8 mouse cellular contexts compared by ENCODE assay signal in genomic region chr4:40144543-40144942, GRCm38 (mm10). TPM values are rescaled to one million over a fixed set of nuclear protein-coding genes. Genes with fewer than 3 reads are reported as not detected.
A peak's percentile ranks its signal among the peaks of the same experiment; 100 is the strongest.
DNase-seq lines count a peak whose midpoint lies in the region; ATAC-seq lines count a peak whose summit lies in the region.

No protein-coding gene starts in this region.

- no peaks in the 10 kb centered on the region for H3K9me3 ChIP-seq in erythroblast, embryonic 14.5 days (ENCODE audit: control insufficient read depth, low read length)
- H3K9me3 ChIP-seq in hindbrain, embryonic 14.5 days (ENCODE audit: control insufficient read depth, low read length), result no peaks in the 10 kb centered on the region
- H3K9me3 ChIP-seq in midbrain, embryonic 14.5 days (ENCODE audit: control insufficient read depth, low read length), result no peaks in the 10 kb centered on the region

- peak overlapping the region; percentile 85 for H3K4me3 ChIP-seq in erythroblast, embryonic 14.5 days (replicated peaks)
- H3K4me3 ChIP-seq in brown adipose tissue, adult 24 weeks (ENCODE audit: insufficient read depth, low read depth, low read length), result peak overlapping the region; percentile 83
- H3K4me3 ChIP-seq in hindbrain, embryonic 14.5 days (replicated peaks; ENCODE audit: low read length), result peak overlapping the region; percentile 72
- peak overlapping the region; percentile 85 for H3K4me3 ChIP-seq in midbrain, embryonic 14.5 days (replicated peaks; ENCODE audit: low read depth, low read length)

- no peak for DNase-seq in hindbrain, embryonic 14.5 days (ENCODE audit: low spot score)
- no peak for DNase-seq in midbrain, embryonic 14.5 days
- DNase-seq in layer of hippocampus, adult 18-20 months (ENCODE audit: low spot score in 2 of 2), result no peak
- no peak for DNase-seq in frontal cortex, postnatal 10 days (ENCODE audit: low spot score in 2 of 2)
- no peak for DNase-seq in gastrocnemius, postnatal 4 days (ENCODE audit: low spot score in 2 of 2)

- H3K36me3 ChIP-seq in erythroblast, embryonic 14.5 days (ENCODE audit: control insufficient read depth), result no peaks in the 10 kb centered on the region; the same call in 1 of the 2 replicates
- H3K36me3 ChIP-seq in hindbrain, embryonic 14.5 days (replicated peaks; ENCODE audit: control insufficient read depth, insufficient read depth), result no peaks in the 10 kb centered on the region
- H3K36me3 ChIP-seq in midbrain, embryonic 14.5 days (ENCODE audit: control insufficient read depth, insufficient read depth, low read length), result no peaks in the 10 kb centered on the region

- peak overlapping the region; percentile 58 for H3K4me2 ChIP-seq in hindbrain, embryonic 14.5 days (replicated peaks)
- H3K4me2 ChIP-seq in midbrain, embryonic 14.5 days (ENCODE audit: low read length), result peak overlapping the region; percentile 62

- H3K27me3 ChIP-seq in erythroblast, embryonic 14.5 days (ENCODE audit: control insufficient read depth), result no peaks in the 10 kb centered on the region
- H3K27me3 ChIP-seq in hindbrain, embryonic 14.5 days (ENCODE audit: control insufficient read depth, insufficient read depth, low read length), result no peaks in the 10 kb centered on the region
- no peaks in the 10 kb centered on the region for H3K27me3 ChIP-seq in midbrain, embryonic 14.5 days (ENCODE audit: control insufficient read depth, insufficient read depth, low read length)

- H3K27ac ChIP-seq in brown adipose tissue, adult 24 weeks (replicated peaks; ENCODE audit: low read depth, low read length), result peak overlapping the region; percentile 15; the same call in 1 of the 2 replicates
- H3K27ac ChIP-seq in hindbrain, embryonic 14.5 days, result no peak overlapping the region
- no peak overlapping the region for H3K27ac ChIP-seq in midbrain, embryonic 14.5 days (replicated peaks; ENCODE audit: low read depth, low read length)

- 13% methylated on average over 1 of the region's 1 CpGs for WGBS in hindbrain, embryonic 14.5 days
- WGBS in midbrain, embryonic 14.5 days, result 30% methylated on average over 1 of the region's 1 CpGs

- ATAC-seq in erythroblast, adult 5-6 weeks (replicated peaks; ENCODE audit: low FRiP score, poor library complexity, severe bottlenecking), result no peak
- ATAC-seq in hindbrain, embryonic 14.5 days (ENCODE audit: low FRiP score), result no peak
- ATAC-seq in midbrain, embryonic 14.5 days (ENCODE audit: low FRiP score, low TSS enrichment), result no peak

- H3K4me1 ChIP-seq in erythroblast, embryonic 14.5 days (ENCODE audit: control insufficient read depth), result peaks cover 38% of the 10 kb centered on the region
- H3K4me1 ChIP-seq in brown adipose tissue, adult 24 weeks (ENCODE audit: control insufficient read depth, insufficient read depth, insufficient read length, low read length), result peaks cover 6% of the 10 kb centered on the region
- peaks cover 23% of the 10 kb centered on the region for H3K4me1 ChIP-seq in hindbrain, embryonic 14.5 days (replicated peaks; ENCODE audit: control insufficient read depth, insufficient read depth, low read length)
- peaks cover 23% of the 10 kb centered on the region for H3K4me1 ChIP-seq in midbrain, embryonic 14.5 days (ENCODE audit: control insufficient read depth, insufficient read depth, low read length)

- H3K9ac ChIP-seq in hindbrain, embryonic 14.5 days, result peak overlapping the region; percentile 87; the same call in 1 of the 2 replicates
- H3K9ac ChIP-seq in midbrain, embryonic 14.5 days (replicated peaks; ENCODE audit: low read length), result peak overlapping the region; percentile 84; the same call in 1 of the 2 replicates

RNA-seq across cellular contexts. Expression of gene Aco1, which starts 1.7 kb away (rescaled TPM):
- polyA plus RNA-seq in erythroblast, embryonic 14.5 days (2012), result 0.08 and 0.10 TPM in 2 replicates
- total RNA-seq in erythroblast, adult 5-6 weeks (2015; ENCODE audit: low replicate concordance), result 6.7 and 8.6 TPM in 2 replicates
- 3.9 and 6.7 TPM in 2 replicates for total RNA-seq in erythroblast, adult 5-6 weeks (2017; ENCODE audit: low replicate concordance)
- polyA plus RNA-seq in brown adipose tissue, adult 24 weeks (2012; ENCODE audit: insufficient read depth, insufficient read length, missing spikeins), result 101 and 105 TPM in 2 replicates
- polyA plus RNA-seq in hindbrain, embryonic 14.5 days (2014; fragmentation: Nextera tagmentation; extraction: Ambion mirVana), result 46.0 and 49.4 TPM in 2 replicates
- polyA plus RNA-seq in midbrain, embryonic 14.5 days (2014; fragmentation: Nextera tagmentation; extraction: Ambion mirVana), result 31.2 and 48.2 TPM in 2 replicates
- 10 to 100 TPM; 23.7 to 24.5 TPM for total RNA-seq in layer of hippocampus, adult 18-20 months (2021)
- total RNA-seq in gastrocnemius, postnatal 4 days (2021), result 10 to 100 TPM; 37.8 to 42.7 TPM

Comparison
In these comparisons a context has a peak if more than half of its experiments do, and no peak if none do; other contexts are left out.
1. RNA of gene Aco1, which starts 1.7 kb away (polyA plus RNA-seq): 101 to 105 TPM in brown adipose tissue, adult 24 weeks, 31.2 to 48.2 TPM in midbrain, embryonic 14.5 days and 46.0 to 49.4 TPM in hindbrain, embryonic 14.5 days; 0.08 to 0.10 TPM in erythroblast, embryonic 14.5 days; every median in the first group is over 10 times any median in the second.
2. Peak in every context shown above with its lines, with median percentiles within 50 percentile points of each other: H3K4me3 ChIP-seq.